Mouse (Mus musculus): ENCODE measurements around the gene Nedd9. TPM values are rescaled to one million over a fixed set of nuclear protein-coding genes. Genes with fewer than 3 reads are reported as not detected.

The Nedd9 gene
- polyA plus RNA-seq, 1 experiment from 2014 or later = 20.4 TPM

- H3K4me3 ChIP-seq (replicated peaks) = no peak overlapping the region
- H3K9me3 ChIP-seq = no peaks in the 10 kb centered on the region
- 100% methylated on average over 1 of the region's 1 CpGs for WGBS
- H3K4me2 ChIP-seq = no peak overlapping the region
- no peak for ATAC-seq (ENCODE audit: low FRiP score)
- H3K9ac ChIP-seq = no peak overlapping the region
- no peak overlapping the region for H3K27ac ChIP-seq
- no peaks in the 10 kb centered on the region for H3K36me3 ChIP-seq (replicated peaks)
- H3K4me1 ChIP-seq = peaks cover 17% of the 10 kb centered on the region
- 0 out of 2 replicates have a peak, but pooled peaks cover 2% of the 10 kb centered on the region for H3K27me3 ChIP-seq
Measured at GRCm38 (mm10) chr13:41446591-41446990, 40.6 kb downstream of the Nedd9 start.

- WGBS = 89% methylated on average over 3 of the region's 3 CpGs
- Histone ChIP-seq H3K9ac (no peak overlapping the region), H3K4me2 (no peak overlapping the region), H3K27ac (no peak overlapping the region), H3K9me3 (no peaks in the 10 kb centered on the region), H3K4me1 (peaks cover 17% of the 10 kb centered on the region), H3K36me3 (replicated peaks) (no peaks in the 10 kb centered on the region), H3K27me3 (no peaks in the 10 kb centered on the region), H3K4me3 (replicated peaks) (no peak overlapping the region)
- ATAC-seq (ENCODE audit: low FRiP score) = no peak
Measured at GRCm38 (mm10) chr13:41445067-41445808, 41.9 kb downstream of the Nedd9 start.

GRCm38 (mm10) chr13:41444230-41444629 lies 42.9 kb downstream of the Nedd9 start:
- no peak overlapping the region for H3K9ac ChIP-seq
- H3K4me1 ChIP-seq = peaks cover 16% of the 10 kb centered on the region
- H3K36me3 ChIP-seq (replicated peaks) = no peaks in the 10 kb centered on the region
- H3K27ac ChIP-seq = no peak overlapping the region
- no peaks in the 10 kb centered on the region for H3K9me3 ChIP-seq
- 89% methylated on average over 6 of the region's 6 CpGs for WGBS
- ATAC-seq (ENCODE audit: low FRiP score) = no peak
- H3K27me3 ChIP-seq = no peaks in the 10 kb centered on the region
- H3K4me2 ChIP-seq = no peak overlapping the region
- H3K4me3 ChIP-seq (replicated peaks) = no peak overlapping the region

- H3K4me1 ChIP-seq = peaks cover 14% of the 10 kb centered on the region
- no peaks in the 10 kb centered on the region for H3K9me3 ChIP-seq
- no peak overlapping the region for H3K9ac ChIP-seq
- no peak overlapping the region for H3K4me3 ChIP-seq (replicated peaks)
- 46% methylated on average over 4 of the region's 4 CpGs for WGBS
- H3K27ac ChIP-seq = no peak overlapping the region
- ATAC-seq (ENCODE audit: low FRiP score) = no peak
- H3K36me3 ChIP-seq (replicated peaks) = no peaks in the 10 kb centered on the region
- H3K27me3 ChIP-seq = no peaks in the 10 kb centered on the region
- no peak overlapping the region for H3K4me2 ChIP-seq
Measured at GRCm38 (mm10) chr13:41442145-41442544, 45.0 kb downstream of the Nedd9 start.

GRCm38 (mm10) chr13:41440205-41440604 lies 47.0 kb downstream of the Nedd9 start:
- 90% methylated on average over 1 of the region's 1 CpGs for WGBS
- H3K27ac ChIP-seq = no peak overlapping the region
- H3K36me3 ChIP-seq (replicated peaks) = no peaks in the 10 kb centered on the region
- H3K9me3 ChIP-seq = no peaks in the 10 kb centered on the region
- H3K4me3 ChIP-seq (replicated peaks) = no peak overlapping the region
- H3K27me3 ChIP-seq = no peaks in the 10 kb centered on the region
- H3K4me2 ChIP-seq = no peak overlapping the region
- H3K9ac ChIP-seq = no peak overlapping the region
- no peak for ATAC-seq (ENCODE audit: low FRiP score)
- H3K4me1 ChIP-seq = peaks cover 14% of the 10 kb centered on the region

GRCm38 (mm10) chr13:41437390-41437789 lies 49.8 kb downstream of the Nedd9 start:
- H3K4me3 ChIP-seq (replicated peaks) = no peak overlapping the region
- H3K9me3 ChIP-seq = no peaks in the 10 kb centered on the region
- ATAC-seq (ENCODE audit: low FRiP score) = no peak
- H3K27ac ChIP-seq = no peak overlapping the region
- WGBS = 89% methylated on average over 2 of the region's 2 CpGs
- no peak overlapping the region for H3K4me2 ChIP-seq
- no peaks in the 10 kb centered on the region for H3K36me3 ChIP-seq (replicated peaks)
- no peaks in the 10 kb centered on the region for H3K27me3 ChIP-seq
- no peak overlapping the region for H3K9ac ChIP-seq
- peaks cover 7% of the 10 kb centered on the region; the same call in 1 of the 2 replicates for H3K4me1 ChIP-seq

GRCm38 (mm10) chr13:41436731-41437130 lies 50.4 kb downstream of the Nedd9 start:
- no peak for ATAC-seq (ENCODE audit: low FRiP score)
- Histone ChIP-seq H3K4me1 (peaks cover under 1% of the 10 kb centered on the region; the same call in 1 of the 2 replicates), H3K36me3 (replicated peaks) (no peaks in the 10 kb centered on the region), H3K9ac (no peak overlapping the region), H3K4me2 (no peak overlapping the region), H3K9me3 (no peaks in the 10 kb centered on the region), H3K27me3 (no peaks in the 10 kb centered on the region), H3K27ac (no peak overlapping the region), H3K4me3 (replicated peaks) (no peak overlapping the region)
- WGBS = 86% methylated on average over 5 of the region's 5 CpGs

- H3K9ac ChIP-seq = no peak overlapping the region
- no peaks in the 10 kb centered on the region for H3K9me3 ChIP-seq
- H3K4me1 ChIP-seq = no peaks in the 10 kb centered on the region
- H3K36me3 ChIP-seq (replicated peaks) = no peaks in the 10 kb centered on the region
- no peak overlapping the region for H3K27ac ChIP-seq
- H3K4me3 ChIP-seq (replicated peaks) = no peak overlapping the region
- no peak overlapping the region for H3K4me2 ChIP-seq
- no peaks in the 10 kb centered on the region for H3K27me3 ChIP-seq
- 89% methylated on average over 6 of the region's 6 CpGs for WGBS
- no peak for ATAC-seq (ENCODE audit: low FRiP score)
Measured at GRCm38 (mm10) chr13:41433201-41433600, 54.0 kb downstream of the Nedd9 start.

- no peak overlapping the region for H3K27ac ChIP-seq
- H3K4me2 ChIP-seq = no peak overlapping the region
- H3K4me1 ChIP-seq = no peaks in the 10 kb centered on the region
- no peaks in the 10 kb centered on the region for H3K27me3 ChIP-seq
- H3K9me3 ChIP-seq = no peaks in the 10 kb centered on the region
- ATAC-seq (ENCODE audit: low FRiP score) = no peak
- no peaks in the 10 kb centered on the region for H3K36me3 ChIP-seq (replicated peaks)
- no peak overlapping the region for H3K9ac ChIP-seq
- H3K4me3 ChIP-seq (replicated peaks) = no peak overlapping the region
- 81% methylated on average over 3 of the region's 3 CpGs for WGBS
Measured at GRCm38 (mm10) chr13:41431795-41432194, 55.4 kb downstream of the Nedd9 start.

GRCm38 (mm10) chr13:41427046-41427445 lies 60.1 kb downstream of the Nedd9 start:
- WGBS = 90% methylated on average over 3 of the region's 3 CpGs
- no peak overlapping the region for H3K27ac ChIP-seq

GRCm38 (mm10) chr13:41423463-41424074 lies 63.6 kb downstream of the Nedd9 start:
- ATAC-seq (ENCODE audit: low FRiP score) = no peak
- no peaks in the 10 kb centered on the region for H3K27me3 ChIP-seq
- no peak overlapping the region for H3K9ac ChIP-seq
- H3K4me3 ChIP-seq (replicated peaks) = no peak overlapping the region
- H3K4me1 ChIP-seq = no peaks in the 10 kb centered on the region
- H3K27ac ChIP-seq = no peak overlapping the region
- H3K36me3 ChIP-seq (replicated peaks) = no peaks in the 10 kb centered on the region
- H3K4me2 ChIP-seq = no peak overlapping the region
- H3K9me3 ChIP-seq = no peaks in the 10 kb centered on the region
- 93% methylated on average over 10 of the region's 10 CpGs for WGBS

More at GRCm38 (mm10) chr13:41427046-41427445, 60.1 kb downstream of the Nedd9 start:
- Histone ChIP-seq H3K36me3 (replicated peaks) (no peaks in the 10 kb centered on the region), H3K27me3 (no peaks in the 10 kb centered on the region), H3K4me3 (replicated peaks) (no peak overlapping the region), H3K9me3 (no peaks in the 10 kb centered on the region), H3K4me2 (no peak overlapping the region), H3K4me1 (no peaks in the 10 kb centered on the region), H3K9ac (no peak overlapping the region)
- ATAC-seq (ENCODE audit: low FRiP score) = no peak

- no peaks in the 10 kb centered on the region for H3K27me3 ChIP-seq
- H3K4me2 ChIP-seq = no peak overlapping the region
- H3K4me1 ChIP-seq = no peaks in the 10 kb centered on the region
- H3K4me3 ChIP-seq (replicated peaks) = no peak overlapping the region
- 91% methylated on average over 5 of the region's 5 CpGs for WGBS
- no peak overlapping the region for H3K27ac ChIP-seq
- no peak for ATAC-seq (ENCODE audit: low FRiP score)
- no peaks in the 10 kb centered on the region for H3K9me3 ChIP-seq
- H3K36me3 ChIP-seq (replicated peaks) = no peaks in the 10 kb centered on the region
- no peak overlapping the region for H3K9ac ChIP-seq
Measured at GRCm38 (mm10) chr13:41422581-41422980, 64.6 kb downstream of the Nedd9 start.

- no peak overlapping the region for H3K4me3 ChIP-seq (replicated peaks)
- H3K4me1 ChIP-seq = peaks cover 9% of the 10 kb centered on the region
- WGBS = 88% methylated on average over 4 of the region's 4 CpGs
- H3K9ac ChIP-seq = no peak overlapping the region
- no peak for ATAC-seq (ENCODE audit: low FRiP score)
- no peak overlapping the region for H3K27ac ChIP-seq
- no peaks in the 10 kb centered on the region for H3K27me3 ChIP-seq
- H3K36me3 ChIP-seq (replicated peaks) = no peaks in the 10 kb centered on the region
- H3K9me3 ChIP-seq = no peaks in the 10 kb centered on the region
- no peak overlapping the region for H3K4me2 ChIP-seq
Measured at GRCm38 (mm10) chr13:41420376-41420775, 66.8 kb downstream of the Nedd9 start.
